Mouse (Mus musculus) midbrain, embryonic 13.5 days (tissue): ENCODE results near the gene Prune1. TPM values are rescaled to one million over a fixed set of nuclear protein-coding genes. Genes with fewer than 3 reads are reported as not detected.

Experiments
- ATAC-seq: fragments of 200-750 bp; cut with Nextera tagmentation; 2 replicates; pipeline ENCODE4 v1.8.0; 2017; ENCODE audit warnings: mild to moderate bottlenecking, moderate TSS enrichment, moderate library complexity
- H3K27ac ChIP-seq: fragments of 300-500 bp; sonication (generic); 2 replicates; pipeline ENCODE4 v1.5.1; 2015; ENCODE audit warnings: inconsistent platforms, mild to moderate bottlenecking, moderate library complexity
- H3K27me3 ChIP-seq: fragments of 300-500 bp; sonication (generic); 2 replicates; pipeline ENCODE4 v1.6.1; 2015; ENCODE audit warnings: mild to moderate bottlenecking, inconsistent platforms
- H3K36me3 ChIP-seq: fragments of 300-500 bp; sonication (generic); 2 replicates; pipeline ENCODE4 v1.6.1; 2015; ENCODE audit warnings: mild to moderate bottlenecking, inconsistent platforms
- H3K4me1 ChIP-seq: fragments of 300-500 bp; sonication (generic); replicated peaks from 2 replicates; pipeline ENCODE4 v1.6.1; 2015; ENCODE audit warnings: inconsistent platforms
- H3K4me2 ChIP-seq: fragments of 300-500 bp; sonication (generic); replicated peaks from 2 replicates; pipeline ENCODE4 v1.6.1; 2015; ENCODE audit warnings: moderate library complexity, mild to moderate bottlenecking, inconsistent platforms
- H3K4me3 ChIP-seq: fragments of 300-500 bp; sonication (generic); replicated peaks from 2 replicates; pipeline ENCODE4 v1.5.1; 2015; ENCODE audit warnings: mild to moderate bottlenecking, inconsistent platforms
- H3K9ac ChIP-seq: fragments of 300-500 bp; sonication (generic); replicated peaks from 2 replicates; pipeline ENCODE4 v1.6.1; 2015; ENCODE audit warnings: mild to moderate bottlenecking, inconsistent platforms
- H3K9me3 ChIP-seq: fragments of 300-500 bp; sonication (generic); 2 replicates; pipeline ENCODE4 v1.6.1; 2016; ENCODE audit warnings: mild to moderate bottlenecking, inconsistent platforms
- WGBS: fragments of 180-500 bp; shearing (Covaris S2); methylation state at CpG from one replicate; pipeline ENCODE4 v1.1.7; 2015; 5-methylcytosine and 5-hydroxymethylcytosine counted together
- polyA plus RNA-seq: library from polyadenylated mRNA; unstranded; fragments of >200 nt; fragmentation: Nextera tagmentation; extraction: Ambion mirVana; gene quantifications from 2 replicates; pipeline ENCODE4 v1.2.1, GENCODE M21; 2015

Prune1 gene
- polyA plus RNA-seq, 1 experiment from 2014 or later, result 46.4 TPM

DNA sequence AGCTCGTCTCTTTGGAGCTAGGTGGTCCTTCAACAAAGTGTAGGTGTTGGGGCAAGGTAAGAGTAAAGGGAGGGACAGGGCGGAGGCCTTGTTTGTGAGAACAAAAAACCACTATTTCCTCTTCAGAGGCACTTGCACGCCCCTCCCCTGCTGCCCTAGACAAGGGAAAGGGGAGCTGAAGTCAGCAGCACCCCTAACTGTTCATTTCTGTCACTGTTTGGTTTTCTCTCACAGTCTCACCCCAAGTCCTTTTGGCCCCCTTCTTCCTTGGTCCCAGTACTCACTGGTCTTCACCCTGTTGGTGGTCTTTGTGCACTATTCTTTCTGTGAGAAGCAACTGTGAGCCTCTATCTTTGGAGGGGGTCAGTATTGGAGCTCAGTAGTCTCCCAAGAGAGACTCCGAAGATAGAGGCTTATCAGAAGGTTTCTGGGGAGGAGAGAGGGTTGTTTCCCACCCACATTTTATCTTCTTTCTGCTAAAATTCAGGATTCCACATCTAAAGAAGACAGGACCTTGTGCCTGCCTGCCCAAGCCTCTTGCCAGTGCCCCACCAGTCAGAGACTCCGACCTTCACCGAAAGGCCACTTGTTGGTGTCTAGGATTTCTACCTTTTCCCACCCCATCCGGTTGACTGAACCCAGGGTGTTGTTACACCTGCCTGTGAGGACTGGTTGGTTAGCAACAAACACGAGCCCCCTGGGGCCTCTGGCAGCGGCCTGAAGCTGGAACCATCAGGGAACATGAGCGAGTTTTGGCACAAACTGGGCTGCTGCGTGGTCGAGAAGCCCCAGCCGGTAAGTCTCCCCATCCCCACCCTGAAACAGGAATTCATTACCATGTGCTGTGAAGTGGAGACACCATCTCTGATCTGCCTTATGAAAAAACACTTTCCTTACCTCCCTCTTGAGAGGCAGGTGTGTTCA is 50.3 kb downstream of the Prune1 start, which contains the start of gene Mllt11:
TSS of gene Mllt11 (minus strand) at position 874 of the 924 bp plus-strand sequence.
- Histone ChIP-seq H3K4me3 (peak within 1 kb of the TSS; percentile 91), H3K27ac (peak within 1 kb of the TSS; percentile 97), H3K4me2 (peak within 1 kb of the TSS; percentile 89), H3K9ac (peak within 1 kb of the TSS; percentile 94), H3K36me3 (peaks cover 50% of the 10 kb centered on the region), H3K9me3 (no peaks in the 10 kb centered on the region), H3K4me1 (peaks cover 37% of the 10 kb centered on the region), H3K27me3 (no peaks in the 10 kb centered on the region)
- ATAC-seq, result no peak
- WGBS, result 85% methylated on average over 13 of the region's 13 CpGs

DNA sequence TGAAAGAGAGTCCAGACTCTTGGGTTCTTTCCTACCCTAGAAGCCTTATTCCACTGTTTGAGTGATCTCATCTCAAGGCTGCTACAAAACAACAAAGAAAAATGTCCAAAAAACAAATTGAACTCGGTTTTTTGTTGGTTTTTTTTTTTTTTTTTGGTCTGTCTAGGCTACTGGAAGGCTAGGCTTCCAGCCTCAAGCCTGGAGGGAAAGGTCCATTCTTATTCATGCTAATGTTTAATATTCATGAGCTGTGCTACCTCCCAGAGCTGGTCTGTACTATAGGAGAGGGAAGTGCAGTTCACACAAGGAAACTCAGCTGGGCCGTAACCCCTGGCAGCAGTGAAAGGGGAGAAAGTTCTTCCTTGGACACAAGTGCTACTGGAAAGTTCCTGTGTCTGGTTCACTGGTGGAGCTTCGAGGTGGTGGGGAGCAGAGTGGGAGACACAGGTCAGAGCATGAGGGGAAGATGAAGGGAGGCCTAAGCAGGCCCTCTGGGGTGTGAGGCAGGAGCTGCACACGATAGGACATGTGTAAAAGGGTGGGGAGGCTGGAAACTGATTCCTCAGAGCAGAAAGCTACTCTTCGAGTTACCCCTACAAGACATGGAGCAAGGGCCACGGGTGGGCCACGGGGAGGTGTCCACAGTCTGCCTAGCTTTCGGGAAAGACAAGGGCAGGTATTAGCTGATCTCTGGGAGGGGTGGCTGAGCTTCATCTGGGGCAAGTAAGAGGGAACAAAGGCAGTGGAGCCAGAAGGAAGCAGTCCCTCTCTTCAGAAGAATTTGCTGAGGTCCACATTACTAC is 51.2 kb downstream of the Prune1 start:
- peak overlapping the region; percentile 94 for H3K9ac ChIP-seq
- peak overlapping the region; percentile 97 for H3K27ac ChIP-seq
- H3K4me3 ChIP-seq, result peak overlapping the region; percentile 91
- peak; percentile 21 for ATAC-seq
- peak overlapping the region; percentile 89 for H3K4me2 ChIP-seq
- WGBS, result 36% methylated on average over 8 of the region's 8 CpGs
- no peaks in the 10 kb centered on the region for H3K27me3 ChIP-seq
- peaks cover 45% of the 10 kb centered on the region for H3K36me3 ChIP-seq
- H3K4me1 ChIP-seq, result peaks cover 46% of the 10 kb centered on the region
- H3K9me3 ChIP-seq, result no peaks in the 10 kb centered on the region

GRCm38 (mm10) chr3:95229781-95230494 is 51.9 kb downstream of the Prune1 start:
- Histone ChIP-seq H3K36me3 (peaks cover 45% of the 10 kb centered on the region), H3K9ac (peak overlapping the region; percentile 94), H3K4me2 (peak overlapping the region; percentile 89), H3K27ac (peak overlapping the region; percentile 97), H3K9me3 (no peaks in the 10 kb centered on the region), H3K4me3 (peak overlapping the region; percentile 91), H3K27me3 (no peaks in the 10 kb centered on the region), H3K4me1 (peaks cover 53% of the 10 kb centered on the region)
- ATAC-seq, result peak; percentile 12; the same call in 1 of the 2 replicates
- 1% methylated on average over 13 of the region's 13 CpGs for WGBS

DNA sequence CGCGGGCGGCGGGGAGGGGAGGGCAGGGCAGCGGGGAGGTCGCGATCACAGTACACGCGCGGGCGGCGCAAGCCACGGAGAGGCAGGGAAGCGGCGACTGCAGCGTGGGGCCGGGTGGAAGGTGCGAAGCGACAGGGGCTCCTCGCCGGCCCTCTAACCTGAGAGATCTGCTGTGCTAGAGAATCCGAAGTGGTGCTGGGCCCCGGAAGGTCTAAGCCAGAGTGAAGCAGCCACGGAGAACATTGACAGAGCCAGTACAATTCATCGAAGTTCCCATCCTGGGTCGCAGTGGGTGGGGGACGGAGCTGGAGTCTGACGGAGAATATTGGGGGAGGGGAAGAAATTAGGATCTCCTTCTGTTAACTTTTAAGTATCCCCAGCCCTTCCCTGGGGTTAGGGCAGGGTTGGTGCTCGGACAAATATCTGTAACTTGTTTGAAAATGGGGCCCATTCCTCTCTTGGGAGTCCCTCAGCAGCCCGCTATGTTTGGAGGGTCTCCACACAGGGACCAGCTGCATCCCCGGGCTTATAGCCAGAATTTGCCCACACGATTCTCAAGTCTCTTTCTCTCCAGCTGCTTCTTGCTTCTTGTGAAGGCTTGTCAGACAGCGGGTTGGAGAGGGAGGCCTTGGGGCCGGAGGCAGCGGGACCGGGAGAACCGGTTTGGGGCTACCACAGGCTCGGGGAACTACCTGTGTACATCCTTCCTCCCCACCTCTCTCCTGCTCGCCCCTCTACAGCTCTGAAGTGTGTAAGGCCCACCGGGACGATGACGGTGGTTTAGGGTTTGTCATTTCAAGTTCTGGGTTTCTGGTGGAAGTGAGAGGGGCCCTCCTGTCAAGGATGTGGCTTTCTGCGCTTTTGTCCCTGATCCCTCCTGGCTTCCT is 52.7 kb downstream of the Prune1 start:
- Histone ChIP-seq H3K4me3 (peak overlapping the region; percentile 91), H3K36me3 (peaks cover 42% of the 10 kb centered on the region), H3K27me3 (no peaks in the 10 kb centered on the region), H3K4me2 (peak overlapping the region; percentile 89), H3K9ac (peak overlapping the region; percentile 94), H3K4me1 (peaks cover 61% of the 10 kb centered on the region), H3K27ac (peak overlapping the region; percentile 97), H3K9me3 (no peaks in the 10 kb centered on the region)
- peak; percentile 14 for ATAC-seq
- under 1% methylated on average over 42 of the region's 43 CpGs for WGBS

DNA sequence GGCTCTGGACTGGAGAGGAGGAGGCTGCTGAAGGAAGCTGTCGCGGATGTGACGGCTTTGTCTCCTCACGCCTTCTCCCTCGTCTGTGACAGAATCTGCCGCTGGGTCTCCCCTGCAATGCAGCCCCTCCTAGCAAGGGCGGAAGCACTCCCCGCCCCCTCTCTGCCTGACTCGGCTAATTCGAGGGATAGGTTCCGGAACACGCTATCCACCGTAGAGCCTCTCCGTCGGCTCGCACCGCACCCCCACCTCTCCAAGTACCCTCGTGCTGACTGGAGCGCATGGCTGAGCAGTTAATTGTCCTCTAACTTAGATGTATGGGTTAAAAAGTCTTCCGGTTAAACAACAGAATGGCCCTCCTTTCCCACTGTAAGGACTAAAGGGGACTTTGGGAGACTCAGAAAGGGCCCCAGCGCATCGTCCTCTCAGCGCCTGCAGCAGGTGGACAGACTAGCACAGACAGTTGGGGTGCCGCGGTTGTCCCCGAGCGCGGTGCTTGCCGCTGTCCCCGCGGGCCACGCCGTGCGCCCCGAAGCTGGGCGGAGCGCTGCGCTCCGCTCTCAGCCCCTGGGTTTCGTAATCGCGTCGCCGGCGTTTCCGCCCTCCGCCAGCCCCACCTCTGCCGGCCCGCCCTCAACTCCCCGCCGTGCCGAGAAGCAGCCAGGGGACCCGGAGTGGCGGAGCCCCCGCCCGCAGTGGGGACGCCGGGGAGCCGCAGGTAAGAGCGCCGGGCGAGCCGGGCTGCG is 53.6 kb downstream of the Prune1 start, which contains the start of gene Cdc42se1:
TSS of gene Cdc42se1 (plus strand) at position 585 of the 746 bp plus-strand sequence.
- peaks cover 63% of the 10 kb centered on the region for H3K4me1 ChIP-seq

GRCm38 (mm10) chr3:95227214-95227613 is 54.7 kb downstream of the Prune1 start:
- no peaks in the 10 kb centered on the region for H3K27me3 ChIP-seq
- H3K36me3 ChIP-seq, result peaks cover 41% of the 10 kb centered on the region
- H3K4me2 ChIP-seq, result peak overlapping the region; percentile 89
- peaks cover 67% of the 10 kb centered on the region for H3K4me1 ChIP-seq
- WGBS, result 21% methylated on average over 1 of the region's 1 CpGs
- peak overlapping the region; percentile 94 for H3K9ac ChIP-seq
- peak overlapping the region; percentile 97 for H3K27ac ChIP-seq
- no peaks in the 10 kb centered on the region for H3K9me3 ChIP-seq
- no peak for ATAC-seq
- peak overlapping the region; percentile 91 for H3K4me3 ChIP-seq

More for the DNA sequence above, 53.6 kb downstream of the Prune1 start, which contains the start of gene Cdc42se1:
- ATAC-seq, result peak; percentile 93
- peaks cover 41% of the 10 kb centered on the region for H3K36me3 ChIP-seq
- H3K9ac ChIP-seq, result peak within 1 kb of the TSS; percentile 94
- under 1% methylated on average over 63 of the region's 64 CpGs for WGBS
- H3K4me3 ChIP-seq, result peak within 1 kb of the TSS; percentile 91
- no peaks in the 10 kb centered on the region for H3K27me3 ChIP-seq
- peak within 1 kb of the TSS; percentile 97 for H3K27ac ChIP-seq
- no peaks in the 10 kb centered on the region for H3K9me3 ChIP-seq
- peak within 1 kb of the TSS; percentile 89 for H3K4me2 ChIP-seq

DNA sequence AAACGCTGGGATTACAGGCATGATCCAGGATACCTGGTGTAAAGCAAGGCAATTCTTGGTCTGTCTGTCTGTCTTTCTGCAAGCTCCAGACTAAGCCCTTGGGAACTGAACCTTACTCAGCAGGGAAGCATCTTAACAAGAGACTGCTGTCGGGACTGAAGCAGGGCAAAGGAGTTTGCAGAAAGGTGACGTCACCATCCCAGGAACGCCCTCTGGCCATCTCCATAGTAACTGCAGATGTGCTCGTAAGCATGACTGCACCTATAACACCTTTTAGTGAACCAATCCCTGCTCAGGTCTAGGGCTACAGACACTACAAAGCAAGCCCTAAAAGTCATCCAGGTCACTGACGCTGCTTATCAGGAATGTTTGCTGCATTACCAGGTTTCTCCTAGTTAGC is 57.6 kb downstream of the Prune1 start:
- Histone ChIP-seq H3K9me3 (no peaks in the 10 kb centered on the region), H3K9ac (peak overlapping the region; percentile 29; the same call in 1 of the 2 replicates), H3K27ac (no peak overlapping the region), H3K36me3 (peaks cover 56% of the 10 kb centered on the region), H3K27me3 (no peaks in the 10 kb centered on the region), H3K4me1 (peaks cover 42% of the 10 kb centered on the region), H3K4me2 (peak overlapping the region; percentile 89), H3K4me3 (peak overlapping the region; percentile 14; the same call in 1 of the 2 replicates)
- ATAC-seq, result no peak
- 22% methylated on average over 6 of the region's 6 CpGs for WGBS

DNA sequence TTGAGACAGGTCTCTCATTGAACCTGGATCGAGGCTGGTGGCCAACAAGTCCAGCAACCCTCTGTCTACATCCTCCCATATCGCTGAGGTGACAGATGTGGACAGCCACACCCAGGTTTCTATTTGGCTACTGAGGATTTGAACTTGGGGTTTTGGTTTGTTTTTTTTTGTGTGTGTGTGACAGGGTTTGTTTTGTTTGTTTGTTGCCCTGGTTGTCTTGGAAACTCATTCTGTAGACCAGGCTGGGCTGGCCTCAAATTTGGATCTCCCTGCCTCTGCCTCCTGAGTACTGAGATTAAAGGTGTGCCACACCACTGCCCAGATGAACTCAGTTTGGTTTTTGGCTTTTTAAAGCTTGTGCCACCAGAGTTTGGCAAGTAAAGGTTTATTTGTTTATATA is 58.8 kb downstream of the Prune1 start:
- no peak for ATAC-seq
- H3K9me3 ChIP-seq, result no peaks in the 10 kb centered on the region
- H3K9ac ChIP-seq, result no peak overlapping the region
- peaks cover 66% of the 10 kb centered on the region for H3K36me3 ChIP-seq
- peaks cover 49% of the 10 kb centered on the region for H3K4me1 ChIP-seq
- H3K27ac ChIP-seq, result no peak overlapping the region
- 98% methylated on average over 2 of the region's 2 CpGs for WGBS
- no peaks in the 10 kb centered on the region for H3K27me3 ChIP-seq
- H3K4me2 ChIP-seq, result no peak overlapping the region
- H3K4me3 ChIP-seq, result no peak overlapping the region

GRCm38 (mm10) chr3:95218466-95219137 is 63.3 kb downstream of the Prune1 start:
- WGBS, result 78% methylated on average over 6 of the region's 6 CpGs
- no peak for ATAC-seq
- Histone ChIP-seq H3K9me3 (no peaks in the 10 kb centered on the region), H3K36me3 (peaks cover 62% of the 10 kb centered on the region), H3K27ac (peak overlapping the region; percentile 96), H3K27me3 (no peaks in the 10 kb centered on the region), H3K4me1 (peaks cover 28% of the 10 kb centered on the region), H3K9ac (no peak overlapping the region), H3K4me3 (peak overlapping the region; percentile 71), H3K4me2 (peak overlapping the region; percentile 62)
